Mouse (Mus musculus): Measurements from ENCODE around the gene Ugt1a6a. TPM values are rescaled to one million over a fixed set of nuclear protein-coding genes. Genes with fewer than 3 reads are reported as not detected.

Ugt1a6a gene
- total RNA-seq, 2 experiments from 2014 or later, result 0.62 to 0.83 TPM

- DNase-seq (ENCODE audit: low spot score in 2 of 2), result no peak
Measured at GRCm38 (mm10) chr1:88264237-88264868, 129.7 kb downstream of the Ugt1a6a start.

GRCm38 (mm10) chr1:88264869-88265240 lies 130.2 kb downstream of the Ugt1a6a start:
- DNase-seq (ENCODE audit: low spot score in 2 of 2), result no peak

GRCm38 (mm10) chr1:88266123-88266522 lies 131.5 kb downstream of the Ugt1a6a start:
- no peak for DNase-seq (ENCODE audit: low spot score in 2 of 2)

GRCm38 (mm10) chr1:88267489-88267888 lies 132.9 kb downstream of the Ugt1a6a start:
- DNase-seq (ENCODE audit: low spot score in 2 of 2), result no peak

- no peak for DNase-seq (ENCODE audit: low spot score in 2 of 2)
Measured at GRCm38 (mm10) chr1:88268070-88268469, 133.5 kb downstream of the Ugt1a6a start.

Other genes starting within 250 kb of the Ugt1a6a start
- 10 to 100 TPM; 21.2 to 25.3 TPM for gene Usp40, start 126.3 kb upstream of the Ugt1a6a start, total RNA-seq (2021)
- not detected for gene Ugt1a10, start 79.4 kb upstream of the Ugt1a6a start, total RNA-seq (2021)
- not detected for gene Ugt1a9, start 64.0 kb upstream of the Ugt1a6a start, total RNA-seq (2021)
- gene Ugt1a8, start 47.0 kb upstream of the Ugt1a6a start, total RNA-seq (2021), result not detected
- gene Ugt1a7c, start 39.7 kb upstream of the Ugt1a6a start, total RNA-seq (2021), result under 1 TPM; 0.58 to 0.95 TPM
- under 1 TPM in 1 of 2 experiments, not detected in 1; 0.21 TPM for gene Ugt1a6b, start 31.6 kb upstream of the Ugt1a6a start, total RNA-seq (2021)
- gene Ugt1a5, start 31.2 kb downstream of the Ugt1a6a start, total RNA-seq (2021), result not detected
- gene Ugt1a2, start 65.8 kb downstream of the Ugt1a6a start, total RNA-seq (2021), result not detected
- 1 to 10 TPM; 1.7 to 3.1 TPM for gene Dnajb3, start 71.0 kb downstream of the Ugt1a6a start, total RNA-seq (2021)
- not detected for gene Ugt1a1, start 77.2 kb downstream of the Ugt1a6a start, total RNA-seq (2021)
- under 1 TPM; 0.12 to 0.17 TPM for gene Mroh2a, start 92.2 kb downstream of the Ugt1a6a start, total RNA-seq (2021)
- 10 to 100 TPM; 36.0 to 37.2 TPM for gene Hjurp, start 142.8 kb downstream of the Ugt1a6a start, total RNA-seq (2021)
- gene Trpm8, start 142.9 kb downstream of the Ugt1a6a start, total RNA-seq (2021), result under 1 TPM; 0.25 to 0.57 TPM